7 mouse cellular contexts compared by ENCODE assay signal in the genomic region with DNA sequence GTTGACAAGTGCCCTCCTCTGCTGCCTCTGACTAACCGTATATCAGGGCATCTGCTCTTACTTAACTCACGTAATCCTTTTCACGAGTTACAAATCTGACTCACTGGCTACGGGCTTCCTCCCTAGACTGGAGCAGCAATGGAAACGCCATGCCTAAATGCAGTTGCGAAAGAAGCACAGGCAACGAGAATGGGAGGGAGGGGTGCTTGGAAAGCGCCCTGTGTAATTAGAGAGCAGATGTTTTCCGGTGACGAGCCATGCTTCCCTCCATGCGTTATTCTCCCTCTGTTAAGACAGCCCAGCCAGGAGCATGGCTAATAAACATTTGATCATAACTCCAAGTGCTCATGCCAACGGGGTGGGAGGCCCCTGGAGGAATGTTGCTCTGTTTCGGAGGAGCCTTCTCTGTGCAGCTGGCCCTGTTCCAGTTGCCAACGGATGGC. TPM values are rescaled to one million over a fixed set of nuclear protein-coding genes. Genes with fewer than 3 reads are reported as not detected.
DNase-seq lines count a peak whose midpoint lies in the region; ATAC-seq lines count a peak whose summit lies in the region.

No protein-coding gene starts in this region.

- no peaks in the 10 kb centered on the region for H3K27me3 ChIP-seq in embryonic facial prominence, embryonic 10.5 days (replicated peaks; ENCODE audit: low read depth, poor library complexity, severe bottlenecking)
- no peaks in the 10 kb centered on the region for H3K27me3 ChIP-seq in intestine, embryonic 16.5 days (replicated peaks; ENCODE audit: control insufficient read depth, insufficient read depth, low read length)

- H3K27ac ChIP-seq in embryonic facial prominence, embryonic 10.5 days (replicated peaks), result peak overlapping the region; percentile 72
- peak overlapping the region; percentile 65; the same call in 1 of the 2 replicates for H3K27ac ChIP-seq in intestine, embryonic 16.5 days (ENCODE audit: low read length)

- 0 out of 2 replicates have a peak overlapping the region, but pooled peaks have one; percentile 11 for H3K4me3 ChIP-seq in embryonic facial prominence, embryonic 10.5 days
- no peak overlapping the region for H3K4me3 ChIP-seq in intestine, embryonic 16.5 days (ENCODE audit: low read length)

- peaks cover 26% of the 10 kb centered on the region for H3K36me3 ChIP-seq in embryonic facial prominence, embryonic 10.5 days (replicated peaks)
- H3K36me3 ChIP-seq in intestine, embryonic 16.5 days (ENCODE audit: control insufficient read depth, insufficient read depth, low read length), result no peaks in the 10 kb centered on the region

- no peak overlapping the region for H3K9ac ChIP-seq in intestine, embryonic 16.5 days (ENCODE audit: low read depth, low read length)

- peaks cover 21% of the 10 kb centered on the region for H3K4me1 ChIP-seq in embryonic facial prominence, embryonic 10.5 days
- peaks cover 9% of the 10 kb centered on the region for H3K4me1 ChIP-seq in intestine, embryonic 16.5 days (ENCODE audit: control insufficient read depth, insufficient read depth, low read length)

- H3K9me3 ChIP-seq in embryonic facial prominence, embryonic 10.5 days, result 0 out of 2 replicates have a peak, but pooled peaks cover 2% of the 10 kb centered on the region
- no peaks in the 10 kb centered on the region for H3K9me3 ChIP-seq in intestine, embryonic 16.5 days (ENCODE audit: control insufficient read depth, low read length)

- peak overlapping the region; percentile 33; the same call in 1 of the 2 replicates for H3K4me2 ChIP-seq in intestine, embryonic 16.5 days (ENCODE audit: low read depth, low read length)

- 41% methylated on average over 14 of the region's 14 CpGs for WGBS in embryonic facial prominence, embryonic 10.5 days
- WGBS in intestine, embryonic 16.5 days, result 31% methylated on average over 14 of the region's 14 CpGs

- intact Hi-C loops in gastrocnemius, postnatal 36 days (cut with DNase I), result no loop called here

- peak; percentile 12 for DNase-seq in adrenal gland, adult 8-10 months
- peak; percentile 42 for DNase-seq in embryonic facial prominence, embryonic 10.5 days (ENCODE audit: low spot score)
- DNase-seq in gastrocnemius, postnatal 36 days, result peak; percentile 42 to 46
- peak; percentile 59 for DNase-seq in lung, postnatal 10 days
- DNase-seq in right cerebral cortex, postnatal 14 days, result peak; percentile 34
- DNase-seq in spleen, adult 12 weeks (ENCODE audit: low spot score), result no peak

- peak; percentile 77 for ATAC-seq in intestine, embryonic 16.5 days

RNA-seq across cellular contexts. Expression of a gene that starts 20.9 kb away (rescaled TPM):
- total RNA-seq in adrenal gland, adult 8-10 months (2022), result 10 to 100 TPM in 2 of 4 experiments, 1 to 10 TPM in 2; 6.6 to 13.7 (median 10.0) TPM
- 38.0 and 43.0 TPM in 2 replicates for polyA plus RNA-seq in embryonic facial prominence, embryonic 10.5 days (2016; fragmentation: Nextera tagmentation; extraction: Ambion mirVana)
- total RNA-seq in gastrocnemius, postnatal 36 days (2021), result 1 to 10 TPM; 7.0 to 7.7 TPM
- 22.3 and 22.6 TPM in 2 replicates for polyA plus RNA-seq in intestine, embryonic 16.5 days (2015; fragmentation: Nextera tagmentation; extraction: Ambion mirVana)
